Mouse (Mus musculus) thymus, adult 2 months (tissue): ENCODE data around the gene Selenoo. TPM values are rescaled to one million over a fixed set of nuclear protein-coding genes. Genes with fewer than 3 reads are reported as not detected.

ENCODE experiments used
- DNase-seq: peaks from one replicate; pipeline ENCODE4 v3.0.0; 2021
- H3K27ac ChIP-seq: fragments of 200-500 bp; 2 replicates; pipeline ENCODE4 v1.5.1; 2012; ENCODE audit warnings: low read length, control low read depth; ENCODE audit not compliant: control insufficient read depth, insufficient read depth
- H3K27me3 ChIP-seq: fragments of 200-500 bp; 2 replicates; pipeline ENCODE4 v1.6.1; 2012; ENCODE audit warnings: mild to moderate bottlenecking, low read length, moderate library complexity, mixed read lengths; ENCODE audit not compliant: control insufficient read depth, insufficient read depth
- H3K36me3 ChIP-seq: fragments of 200-500 bp; 2 replicates; pipeline ENCODE4 v1.6.1; 2012; ENCODE audit warnings: mild to moderate bottlenecking, low read length, moderate library complexity; ENCODE audit not compliant: control insufficient read depth, insufficient read depth
- H3K4me1 ChIP-seq: fragments of 200-500 bp; replicated peaks from 2 replicates; pipeline ENCODE4 v1.6.1; 2012; ENCODE audit warnings: low read length; ENCODE audit not compliant: control insufficient read depth, insufficient read depth
- H3K4me3 ChIP-seq: fragments of 200-500 bp; 2 replicates; pipeline ENCODE4 v1.5.1; 2012; ENCODE audit warnings: mild to moderate bottlenecking, low read length, control low read depth, moderate library complexity; ENCODE audit not compliant: control insufficient read depth, insufficient read depth
- CTCF ChIP-seq: fragments of 200-500 bp; IDR thresholded peaks from 2 replicates; pipeline ENCODE4 v1.5.1; 2012; ENCODE audit warnings: mild to moderate bottlenecking, control low read depth, low read length, moderate library complexity, borderline replicate concordance; ENCODE audit not compliant: control insufficient read depth, poor library complexity, insufficient read depth; ENCODE audit errors: extremely low read depth
- POLR2A ChIP-seq: fragments of 200-500 bp; IDR thresholded peaks from 2 replicates; pipeline ENCODE4 v1.6.1; 2012; ENCODE audit warnings: mild to moderate bottlenecking, low read length, control low read depth, moderate library complexity; ENCODE audit not compliant: control insufficient read depth, poor library complexity, insufficient read depth; ENCODE audit errors: extremely low read depth
- WGBS: fragments of 180-500 bp; shearing (Covaris S2); methylation state at CpG from one replicate; pipeline ENCODE4 v1.1.7; 2018; 5-methylcytosine and 5-hydroxymethylcytosine counted together
- polyA plus RNA-seq: library from polyadenylated mRNA; depleted of rRNA; stranded (reverse); fragments of >200 nt; gene quantifications from 2 replicates; pipeline ENCODE4 v1.2.3, GENCODE M21; 2012

Selenoo gene
- polyA plus RNA-seq, 1 experiment: 62.4 TPM

DNA sequence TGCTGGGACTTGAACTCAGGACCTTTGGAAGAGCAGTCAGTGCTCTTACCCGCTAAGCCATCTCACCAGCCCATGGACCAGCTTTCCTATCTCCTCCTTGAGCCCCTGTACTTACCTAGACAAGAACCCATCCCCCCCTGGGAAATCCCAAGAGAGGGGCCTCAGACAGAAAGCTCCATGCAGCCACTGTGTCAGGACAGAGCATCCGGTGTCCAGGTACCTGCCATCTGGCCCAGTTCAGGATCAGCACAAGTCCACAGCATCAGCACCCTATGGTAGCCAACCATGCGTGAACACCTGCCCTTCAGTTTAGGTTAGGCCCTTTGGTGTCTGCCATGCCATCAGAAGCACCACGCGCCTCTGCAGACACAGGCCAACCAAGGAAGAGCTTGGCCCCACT lies 24.0 kb upstream of the Selenoo start:
- Histone ChIP-seq H3K4me3 (no peak overlapping the region), H3K27me3 (peaks cover 3% of the 10 kb centered on the region; the same call in 1 of the 2 replicates), H3K27ac (no peak overlapping the region), H3K36me3 (no peaks in the 10 kb centered on the region), H3K4me1 (peaks cover 4% of the 10 kb centered on the region; the same call in 1 of the 2 replicates)
- 99% methylated on average over 5 of the region's 5 CpGs for WGBS
- DNase-seq: no peak
- TF ChIP-seq CTCF (no peak), POLR2A (no peak)

DNA sequence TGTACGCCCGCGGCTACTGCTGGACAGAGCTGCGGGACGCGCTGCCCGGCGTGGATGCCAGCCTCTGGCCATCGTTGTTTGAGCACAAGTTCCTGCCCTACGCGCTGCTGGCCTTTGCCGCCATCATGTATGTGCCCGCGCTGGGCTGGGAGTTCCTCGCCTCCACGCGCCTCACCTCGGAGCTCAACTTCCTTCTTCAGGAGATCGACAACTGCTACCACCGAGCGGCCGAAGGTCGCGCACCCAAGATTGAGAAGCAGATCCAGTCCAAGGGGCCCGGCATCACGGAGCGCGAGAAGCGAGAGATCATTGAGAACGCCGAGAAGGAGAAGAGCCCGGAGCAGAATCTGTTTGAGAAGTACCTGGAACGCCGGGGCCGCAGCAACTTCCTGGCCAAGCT lies 21.3 kb upstream of the Selenoo start:
- no peak overlapping the region for H3K27ac ChIP-seq
- H3K36me3 ChIP-seq: no peaks in the 10 kb centered on the region
- TF ChIP-seq CTCF (no peak), POLR2A (no peak)
- H3K4me1 ChIP-seq: no peaks in the 10 kb centered on the region
- no peak for DNase-seq
- no peak overlapping the region for H3K4me3 ChIP-seq
- WGBS: 36% methylated on average over 35 of the region's 35 CpGs
- no peaks in the 10 kb centered on the region; the same call in 1 of the 2 replicates for H3K27me3 ChIP-seq

DNA sequence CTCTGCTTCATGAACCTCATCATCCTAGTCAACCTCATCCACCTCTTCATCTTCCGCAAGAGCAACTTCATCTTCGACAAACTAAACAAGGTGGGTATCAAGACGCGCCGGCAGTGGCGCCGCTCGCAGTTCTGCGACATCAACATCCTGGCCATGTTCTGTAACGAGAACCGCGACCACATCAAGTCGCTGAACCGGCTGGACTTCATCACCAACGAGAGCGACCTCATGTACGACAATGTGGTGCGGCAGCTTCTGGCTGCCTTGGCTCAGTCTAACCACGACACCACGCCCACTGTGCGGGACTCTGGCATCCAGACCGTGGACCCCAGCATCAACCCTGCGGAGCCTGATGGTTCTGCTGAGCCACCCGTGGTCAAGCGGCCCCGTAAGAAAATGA lies 20.7 kb upstream of the Selenoo start:
- Histone ChIP-seq H3K4me3 (no peak overlapping the region), H3K27me3 (no peaks in the 10 kb centered on the region; the same call in 1 of the 2 replicates)
- 52% methylated on average over 26 of the region's 26 CpGs for WGBS

DNA sequence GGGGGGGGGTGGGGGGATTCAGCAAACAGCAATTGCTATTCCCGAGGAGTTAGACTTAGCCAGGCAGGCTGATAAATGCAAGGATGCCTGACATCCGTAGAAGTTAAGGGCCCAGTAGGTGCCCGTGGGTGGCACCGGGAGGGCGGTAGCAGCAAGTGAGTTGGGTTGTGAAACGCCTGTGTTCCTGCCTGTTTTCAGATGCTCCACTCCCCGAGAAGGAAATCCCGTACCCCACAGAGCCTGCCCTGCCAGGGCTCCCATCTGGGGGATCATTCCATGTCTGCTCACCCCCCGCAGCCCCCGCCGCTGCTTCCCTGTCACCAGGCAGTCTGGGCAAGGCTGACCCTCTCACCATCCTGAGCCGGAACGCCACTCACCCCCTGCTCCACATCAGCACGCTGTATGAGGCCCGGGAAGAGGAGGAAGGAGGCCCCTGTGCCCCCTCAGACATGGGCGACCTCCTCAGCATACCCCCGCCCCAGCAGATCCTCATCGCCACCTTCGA lies 19.5 kb upstream of the Selenoo start:
- WGBS: 90% methylated on average over 19 of the region's 19 CpGs
- Histone ChIP-seq H3K36me3 (no peaks in the 10 kb centered on the region), H3K27me3 (no peaks in the 10 kb centered on the region; the same call in 1 of the 2 replicates), H3K4me3 (no peak overlapping the region), H3K27ac (no peak overlapping the region), H3K4me1 (no peaks in the 10 kb centered on the region)
- no peak for TF ChIP-seq CTCF
- TF ChIP-seq POLR2A: no peak
- no peak for DNase-seq

More for the DNA sequence above, 20.7 kb upstream of the Selenoo start:
- TF ChIP-seq POLR2A (no peak), CTCF (no peak)
- no peak for DNase-seq
- Histone ChIP-seq H3K27ac (no peak overlapping the region), H3K4me1 (no peaks in the 10 kb centered on the region), H3K36me3 (no peaks in the 10 kb centered on the region)

DNA sequence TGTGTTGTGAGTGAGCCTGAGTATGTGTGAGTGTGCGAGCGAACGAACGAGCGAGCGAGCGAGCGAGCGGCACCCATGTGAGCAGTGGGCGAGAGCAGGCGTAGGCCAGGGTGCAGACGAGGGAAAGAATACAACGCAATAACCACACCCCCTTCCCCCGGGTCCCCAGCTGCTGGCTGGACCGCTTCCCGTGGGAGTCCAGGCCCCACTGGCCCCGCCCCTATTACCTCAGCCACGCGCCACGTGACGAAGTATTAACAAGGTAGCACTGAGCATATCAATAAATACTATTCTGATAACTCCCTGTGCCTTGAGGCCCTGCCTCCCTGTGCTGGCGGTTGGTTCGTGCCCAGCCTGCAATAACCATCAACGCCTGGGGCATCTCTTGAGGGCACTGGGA lies 18.3 kb upstream of the Selenoo start:
- H3K27ac ChIP-seq: no peak overlapping the region
- H3K27me3 ChIP-seq: no peaks in the 10 kb centered on the region; the same call in 1 of the 2 replicates
- 92% methylated on average over 24 of the region's 24 CpGs for WGBS
- DNase-seq: no peak
- H3K4me1 ChIP-seq: peaks cover 9% of the 10 kb centered on the region
- H3K36me3 ChIP-seq: no peaks in the 10 kb centered on the region
- no peak for TF ChIP-seq POLR2A
- TF ChIP-seq CTCF: no peak
- H3K4me3 ChIP-seq: no peak overlapping the region

DNA sequence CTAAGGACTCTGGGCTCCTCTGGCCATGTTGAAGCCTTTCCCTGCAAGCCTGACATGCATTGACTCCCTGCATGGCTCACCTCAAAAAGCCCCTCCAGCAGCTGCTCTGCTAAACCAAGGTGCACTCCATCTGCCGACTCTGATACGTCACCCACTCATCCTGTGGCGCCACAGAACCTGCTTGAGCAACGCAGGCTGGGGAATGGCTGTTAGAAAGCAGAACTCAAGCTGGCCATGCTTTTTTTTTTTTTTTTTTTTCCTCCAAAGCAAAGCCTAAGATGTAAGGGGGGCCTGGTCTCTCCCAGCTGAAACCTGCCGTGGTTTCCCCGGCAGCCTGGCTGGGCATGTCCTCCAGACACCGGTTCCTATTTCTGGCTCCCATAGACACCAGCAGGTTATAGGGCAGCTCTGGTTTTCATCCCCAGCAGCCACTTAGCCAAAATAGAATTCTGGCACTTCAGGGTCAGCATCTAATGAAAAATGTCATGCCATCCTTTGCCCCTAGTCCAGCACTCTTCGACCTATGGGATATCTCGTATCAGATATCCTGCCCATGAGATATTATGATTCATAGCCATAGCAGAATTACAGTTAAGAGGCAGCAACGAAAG lies 14.8 kb upstream of the Selenoo start:
- 43% methylated on average over 10 of the region's 10 CpGs for WGBS

More for the DNA sequence above, 14.8 kb upstream of the Selenoo start:
- Histone ChIP-seq H3K36me3 (no peaks in the 10 kb centered on the region), H3K27ac (no peak overlapping the region), H3K27me3 (no peaks in the 10 kb centered on the region), H3K4me1 (peaks cover 37% of the 10 kb centered on the region), H3K4me3 (no peak overlapping the region)
- no peak for DNase-seq
- TF ChIP-seq POLR2A (no peak), CTCF (no peak)
